Mouse (Mus musculus) forebrain, embryonic 14.5 days (tissue): ENCODE measurements at regions not wholly inside any gene's neighbourhood (a gene's known extent, or its start where the extent isn't known, plus 50 kb on each side); places are given as distances from the start of the nearest gene placed in this dataset.

Source experiments
- ATAC-seq: fragments of 200-750 bp; cut with Nextera tagmentation; 2 replicates; pipeline ENCODE4 v1.8.0; 2017; ENCODE audit warnings: mild to moderate bottlenecking, moderate library complexity
- DNase-seq: peaks from one replicate; pipeline ENCODE4 v3.0.0-alpha.2; 2015; ENCODE audit warnings: low spot score
- H3K27ac ChIP-seq: fragments of 300-500 bp; sonication (generic); 2 replicates; pipeline ENCODE4 v1.5.1; 2014; ENCODE audit warnings: low read depth, mild to moderate bottlenecking, control low read depth, low read length, moderate library complexity
- H3K27me3 ChIP-seq: fragments of 300-500 bp; sonication (generic); replicated peaks from 2 replicates; pipeline ENCODE4 v1.6.1; 2014; ENCODE audit warnings: low read length, control low read depth, mixed read lengths; ENCODE audit not compliant: control insufficient read depth, insufficient read depth
- H3K36me3 ChIP-seq: fragments of 300-500 bp; sonication (generic); 2 replicates; pipeline ENCODE4 v1.6.1; 2014; ENCODE audit warnings: low read length, control low read depth; ENCODE audit not compliant: control insufficient read depth, insufficient read depth
- H3K4me1 ChIP-seq: fragments of 300-500 bp; sonication (generic); 2 replicates; pipeline ENCODE4 v1.6.1; 2014; ENCODE audit warnings: antibody characterized with exemption, low read length, control low read depth; ENCODE audit not compliant: control insufficient read depth, insufficient read depth
- H3K4me2 ChIP-seq: fragments of 300-500 bp; sonication (generic); 2 replicates; pipeline ENCODE4 v1.6.1; 2014; ENCODE audit warnings: mild to moderate bottlenecking, control low read depth, low read length
- H3K4me3 ChIP-seq: fragments of 300-500 bp; sonication (generic); 2 replicates; pipeline ENCODE4 v1.5.1; 2014; ENCODE audit warnings: low read depth, low read length, control low read depth
- H3K9ac ChIP-seq: fragments of 300-500 bp; sonication (generic); 2 replicates; pipeline ENCODE4 v1.6.1; 2014; ENCODE audit warnings: mild to moderate bottlenecking, low read length, control low read depth, moderate library complexity
- H3K9me3 ChIP-seq: fragments of 300-500 bp; sonication (generic); replicated peaks from 2 replicates; pipeline ENCODE4 v1.6.1; 2016; ENCODE audit warnings: low read length, control low read depth, mixed read lengths; ENCODE audit not compliant: control insufficient read depth
- WGBS: fragments of 180-500 bp; shearing (Covaris S2); extraction: QIAGEN DNeasy Blood & Tissue Kit; methylation state at CpG from one replicate; pipeline ENCODE4 v1.1.7; 2014; 5-methylcytosine and 5-hydroxymethylcytosine counted together

- Histone ChIP-seq H3K27ac (no peak overlapping the region), H3K27me3 (no peaks in the 10 kb centered on the region), H3K4me1 (no peaks in the 10 kb centered on the region), H3K9me3 (no peaks in the 10 kb centered on the region; the same call in 1 of the 2 replicates), H3K9ac (no peak overlapping the region), H3K4me3 (no peak overlapping the region), H3K36me3 (no peaks in the 10 kb centered on the region), H3K4me2 (no peak overlapping the region)
- DNase-seq, result no peak
- ATAC-seq, result no peak
- WGBS, result 85% methylated on average over 7 of the region's 7 CpGs
Measured at GRCm38 (mm10) chr12:99116491-99116890, 196.1 kb downstream of the Ttc8 start.

- no peaks in the 10 kb centered on the region for H3K36me3 ChIP-seq
- no peak overlapping the region for H3K27ac ChIP-seq
- peak; percentile 38 for DNase-seq
- no peaks in the 10 kb centered on the region; the same call in 1 of the 2 replicates for H3K9me3 ChIP-seq
- no peak overlapping the region for H3K9ac ChIP-seq
- 90% methylated on average over 12 of the region's 12 CpGs for WGBS
- no peak for ATAC-seq
- no peaks in the 10 kb centered on the region for H3K27me3 ChIP-seq
- H3K4me2 ChIP-seq, result no peak overlapping the region
- no peak overlapping the region for H3K4me3 ChIP-seq
- no peaks in the 10 kb centered on the region for H3K4me1 ChIP-seq
Measured at GRCm38 (mm10) chr12:99118381-99119115, 198.2 kb downstream of the Ttc8 start.

- Histone ChIP-seq H3K36me3 (no peaks in the 10 kb centered on the region), H3K4me2 (no peak overlapping the region), H3K4me1 (no peaks in the 10 kb centered on the region), H3K27ac (no peak overlapping the region), H3K9me3 (no peaks in the 10 kb centered on the region; the same call in 1 of the 2 replicates), H3K9ac (no peak overlapping the region), H3K27me3 (no peaks in the 10 kb centered on the region), H3K4me3 (no peak overlapping the region)
- DNase-seq, result no peak
- ATAC-seq, result no peak
- 81% methylated on average over 9 of the region's 9 CpGs for WGBS
Measured at GRCm38 (mm10) chr12:99119966-99120365, 199.6 kb downstream of the Ttc8 start.

- ATAC-seq (no peak), DNase-seq (no peak)
- WGBS, result 83% methylated on average over 15 of the region's 15 CpGs
- Histone ChIP-seq H3K4me3 (no peak overlapping the region), H3K27me3 (no peaks in the 10 kb centered on the region), H3K27ac (no peak overlapping the region), H3K9me3 (no peaks in the 10 kb centered on the region), H3K9ac (no peak overlapping the region), H3K36me3 (no peaks in the 10 kb centered on the region), H3K4me2 (no peak overlapping the region), H3K4me1 (no peaks in the 10 kb centered on the region)
Measured at GRCm38 (mm10) chr12:99123611-99124495, 203.5 kb downstream of the Ttc8 start.

DNA sequence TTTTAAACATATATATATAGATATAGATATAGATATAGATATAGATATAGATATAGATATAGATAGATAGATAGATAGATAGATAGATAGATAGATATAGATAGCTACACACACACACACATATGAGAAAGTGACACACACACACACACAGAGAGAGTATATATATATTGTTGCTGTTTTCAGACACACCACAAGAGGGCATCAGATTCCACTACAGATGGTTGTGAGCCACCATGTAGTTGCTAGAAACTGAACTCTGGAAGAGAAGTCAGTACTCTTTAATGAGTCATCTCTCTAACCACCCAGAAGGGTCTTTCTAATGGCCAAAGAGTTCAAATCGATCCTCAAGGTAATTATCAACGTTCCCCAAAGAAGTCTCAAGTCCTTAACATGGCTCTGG, 205.8 kb downstream of the Ttc8 start:
- Histone ChIP-seq H3K36me3 (no peaks in the 10 kb centered on the region), H3K4me3 (no peak overlapping the region), H3K27me3 (no peaks in the 10 kb centered on the region), H3K9me3 (no peaks in the 10 kb centered on the region; the same call in 1 of the 2 replicates), H3K27ac (no peak overlapping the region), H3K9ac (no peak overlapping the region), H3K4me2 (no peak overlapping the region), H3K4me1 (no peaks in the 10 kb centered on the region)
- ATAC-seq (no peak), DNase-seq (no peak)
- 93% methylated on average over 2 of the region's 2 CpGs for WGBS
